Mouse (Mus musculus) forebrain, embryonic 15.5 days (tissue): Measurements from ENCODE around the gene Ms4a6b. TPM values are rescaled to one million over a fixed set of nuclear protein-coding genes. Genes with fewer than 3 reads are reported as not detected.
"Not testable (repeated sequence)": the region's sequence is repeated elsewhere in the genome, so short reads cannot be mapped to it uniquely, and the experiment has no call there.

Experiments
- ATAC-seq: fragments of 200-750 bp; cut with Nextera tagmentation; replicated peaks from 2 replicates; pipeline ENCODE4 v1.8.0; 2017; ENCODE audit warnings: mild to moderate bottlenecking, moderate TSS enrichment, moderate library complexity
- H3K27ac ChIP-seq: fragments of 300-500 bp; sonication (generic); replicated peaks from 2 replicates; pipeline ENCODE4 v1.5.1; 2015; ENCODE audit warnings: mild to moderate bottlenecking, inconsistent platforms
- H3K27me3 ChIP-seq: fragments of 300-500 bp; sonication (generic); 2 replicates; pipeline ENCODE4 v1.6.1; 2015; ENCODE audit warnings: inconsistent platforms
- H3K36me3 ChIP-seq: fragments of 300-500 bp; sonication (generic); 2 replicates; pipeline ENCODE4 v1.6.1; 2015; ENCODE audit warnings: mild to moderate bottlenecking, inconsistent platforms
- H3K4me1 ChIP-seq: fragments of 300-500 bp; sonication (generic); 2 replicates; pipeline ENCODE4 v1.6.1; 2015; ENCODE audit warnings: inconsistent platforms
- H3K4me2 ChIP-seq: fragments of 300-500 bp; sonication (generic); replicated peaks from 2 replicates; pipeline ENCODE4 v1.6.1; 2015; ENCODE audit warnings: mild to moderate bottlenecking, inconsistent platforms
- H3K4me3 ChIP-seq: fragments of 300-500 bp; sonication (generic); 2 replicates; pipeline ENCODE4 v1.5.1; 2015; ENCODE audit warnings: mild to moderate bottlenecking, inconsistent platforms
- H3K9ac ChIP-seq: fragments of 300-500 bp; sonication (generic); replicated peaks from 2 replicates; pipeline ENCODE4 v1.6.1; 2015; ENCODE audit warnings: mild to moderate bottlenecking, inconsistent platforms
- H3K9me3 ChIP-seq: fragments of 300-500 bp; sonication (generic); 2 replicates; pipeline ENCODE4 v1.6.1; 2016; ENCODE audit warnings: inconsistent platforms
- WGBS: fragments of 180-500 bp; shearing (Covaris S2); methylation state at CpG from one replicate; pipeline ENCODE4 v1.1.7; 2015; ENCODE audit warnings: mixed read lengths; 5-methylcytosine and 5-hydroxymethylcytosine counted together
- polyA plus RNA-seq: library from polyadenylated mRNA; unstranded; fragments of >200 nt; fragmentation: Nextera tagmentation; extraction: Ambion mirVana; gene quantifications from 2 replicates; pipeline ENCODE4 v1.2.1, GENCODE M21; 2015

The Ms4a6b gene
- polyA plus RNA-seq = 1.8 and 2.4 TPM in 2 replicates

DNA sequence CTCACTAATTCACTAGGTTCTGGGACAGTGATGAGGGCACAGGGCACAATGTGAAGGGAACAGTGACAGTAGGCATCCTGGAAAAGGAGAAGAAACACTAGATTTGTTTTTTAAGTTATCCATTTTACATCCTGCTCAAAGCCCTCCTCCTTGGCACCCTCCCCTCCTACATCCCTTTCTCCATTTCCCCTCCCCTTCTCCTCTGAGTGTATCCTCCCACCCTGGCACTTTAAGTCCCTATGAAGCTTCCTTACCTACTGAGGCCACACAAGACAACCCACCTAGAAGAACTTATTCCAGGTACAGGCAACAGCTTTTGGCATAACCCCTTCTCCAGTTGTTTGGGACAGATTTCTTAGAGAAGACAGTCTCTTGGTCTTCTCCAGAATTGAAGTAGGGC, at the start of gene Ms4a6b:
Ms4a6b (plus strand) TSS at position 267 of the 400 bp plus-strand sequence.
- Histone ChIP-seq H3K4me3 (no peak within 1 kb of the TSS), H3K27me3 (no peaks in the 10 kb centered on the region), H3K4me2 (no peak within 1 kb of the TSS), H3K4me1 (no peaks in the 10 kb centered on the region), H3K9ac (no peak within 1 kb of the TSS), H3K9me3 (no peaks in the 10 kb centered on the region), H3K36me3 (no peaks in the 10 kb centered on the region), H3K27ac (no peak within 1 kb of the TSS)
- no peak for ATAC-seq

GRCm38 (mm10) chr19:11468361-11468760, 48.0 kb upstream of the Ms4a6b start:
- not testable (repeated sequence) for ATAC-seq, H3K27ac ChIP-seq, H3K9ac ChIP-seq, H3K36me3 ChIP-seq, H3K4me1 ChIP-seq, H3K4me2 ChIP-seq, H3K27me3 ChIP-seq, H3K4me3 ChIP-seq, H3K9me3 ChIP-seq
- 71% methylated on average over 1 of the region's 1 CpGs for whole genome bisulfite sequencing

- not testable (repeated sequence) for H3K4me1 ChIP-seq, H3K36me3 ChIP-seq, H3K27me3 ChIP-seq, H3K4me2 ChIP-seq, H3K27ac ChIP-seq, H3K9ac ChIP-seq, H3K9me3 ChIP-seq, H3K4me3 ChIP-seq, ATAC-seq
- 86% methylated on average over 4 of the region's 4 CpGs for WGBS
Measured at GRCm38 (mm10) chr19:11469215-11469614, 47.1 kb upstream of the Ms4a6b start, which contains the start of gene Ms4a6c. TSS of gene Ms4a6c (plus strand) at chr19:11469366.

- no peaks in the 10 kb centered on the region for H3K36me3 ChIP-seq
- no peak overlapping the region for H3K4me2 ChIP-seq
- ATAC-seq = no peak
- no peak overlapping the region for H3K27ac ChIP-seq
- H3K4me3 ChIP-seq = no peak overlapping the region
- no peaks in the 10 kb centered on the region for H3K9me3 ChIP-seq
- H3K4me1 ChIP-seq = no peaks in the 10 kb centered on the region
- no peaks in the 10 kb centered on the region for H3K27me3 ChIP-seq
- no peak overlapping the region for H3K9ac ChIP-seq
- WGBS = 84% methylated on average over 2 of the region's 2 CpGs
Measured at GRCm38 (mm10) chr19:11479714-11480113, 36.6 kb upstream of the Ms4a6b start.

- Histone ChIP-seq H3K27ac (no peak overlapping the region), H3K4me2 (no peak overlapping the region), H3K4me1 (no peaks in the 10 kb centered on the region), H3K36me3 (no peaks in the 10 kb centered on the region), H3K9me3 (no peaks in the 10 kb centered on the region), H3K27me3 (no peaks in the 10 kb centered on the region), H3K9ac (no peak overlapping the region), H3K4me3 (no peak overlapping the region)
- no peak for ATAC-seq
- 94% methylated on average over 2 of the region's 2 CpGs for WGBS
Measured at GRCm38 (mm10) chr19:11482684-11483083, 33.6 kb upstream of the Ms4a6b start.

GRCm38 (mm10) chr19:11483941-11484340, 32.4 kb upstream of the Ms4a6b start:
- H3K4me2 ChIP-seq = no peak overlapping the region
- ATAC-seq = no peak
- H3K4me1 ChIP-seq = no peaks in the 10 kb centered on the region
- H3K27ac ChIP-seq = no peak overlapping the region
- no peaks in the 10 kb centered on the region for H3K27me3 ChIP-seq
- H3K9ac ChIP-seq = no peak overlapping the region
- WGBS = 70% methylated on average over 4 of the region's 4 CpGs
- no peaks in the 10 kb centered on the region for H3K36me3 ChIP-seq
- no peaks in the 10 kb centered on the region for H3K9me3 ChIP-seq
- H3K4me3 ChIP-seq = no peak overlapping the region

- WGBS = 86% methylated on average over 3 of the region's 3 CpGs
- Histone ChIP-seq H3K27me3 (no peaks in the 10 kb centered on the region), H3K9me3 (no peaks in the 10 kb centered on the region), H3K4me1 (no peaks in the 10 kb centered on the region), H3K27ac (no peak overlapping the region), H3K36me3 (no peaks in the 10 kb centered on the region), H3K4me3 (no peak overlapping the region), H3K9ac (no peak overlapping the region), H3K4me2 (no peak overlapping the region)
- ATAC-seq = no peak
Measured at GRCm38 (mm10) chr19:11484388-11484787, 31.9 kb upstream of the Ms4a6b start.

DNA sequence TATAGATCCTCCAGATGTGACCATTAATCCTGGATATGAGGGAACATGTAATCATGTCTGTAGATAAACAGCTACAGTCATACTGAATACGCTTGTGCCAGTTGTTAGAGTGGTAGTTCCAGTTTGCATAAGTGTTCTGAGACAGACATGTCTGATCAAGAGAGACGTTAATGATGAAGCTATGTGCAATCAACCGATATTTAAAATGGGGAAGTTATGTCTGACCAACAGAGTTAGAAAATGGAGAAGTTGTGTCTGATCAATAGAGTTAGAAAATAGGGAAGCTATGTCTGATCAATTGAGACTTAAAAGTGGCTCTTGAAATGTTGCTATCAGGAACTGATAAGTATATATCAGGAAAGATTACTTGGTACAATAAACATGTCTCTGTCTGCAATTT, 31.0 kb upstream of the Ms4a6b start:
- Histone ChIP-seq H3K36me3 (no peaks in the 10 kb centered on the region), H3K4me1 (no peaks in the 10 kb centered on the region), H3K9ac (no peak overlapping the region), H3K9me3 (no peaks in the 10 kb centered on the region), H3K4me2 (no peak overlapping the region), H3K4me3 (no peak overlapping the region), H3K27ac (no peak overlapping the region), H3K27me3 (no peaks in the 10 kb centered on the region)
- no peak for ATAC-seq
- 91% methylated on average over 3 of the region's 3 CpGs for WGBS

DNA sequence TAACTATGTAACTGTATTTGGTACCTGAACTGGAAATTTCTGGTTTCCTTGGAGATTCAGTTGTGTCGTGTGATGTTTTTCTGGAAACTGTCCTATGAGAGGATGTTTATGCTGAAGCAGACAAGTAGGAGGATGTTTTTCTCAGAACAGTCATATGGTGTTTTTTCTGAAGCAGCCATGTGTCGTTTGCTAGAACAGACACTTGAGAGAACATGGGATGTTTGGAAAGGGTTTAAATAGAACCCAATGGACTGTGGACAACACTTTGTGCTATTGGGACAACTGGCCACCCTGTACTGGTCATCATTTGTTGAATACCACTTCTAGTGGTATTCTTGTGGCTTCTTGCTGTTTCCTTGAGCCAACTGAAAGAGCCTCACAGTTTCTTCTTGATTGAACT, 30.6 kb upstream of the Ms4a6b start, which contains the start of gene Gm8369:
Gm8369 (plus strand) TSS at position 193 of the 400 bp plus-strand sequence.
- Histone ChIP-seq H3K4me3 (no peak within 1 kb of the TSS), H3K9me3 (no peaks in the 10 kb centered on the region), H3K27me3 (no peaks in the 10 kb centered on the region), H3K27ac (no peak within 1 kb of the TSS), H3K9ac (no peak within 1 kb of the TSS), H3K36me3 (no peaks in the 10 kb centered on the region), H3K4me2 (no peak within 1 kb of the TSS), H3K4me1 (no peaks in the 10 kb centered on the region)
- WGBS = 89% methylated on average over 2 of the region's 2 CpGs
- ATAC-seq = no peak

DNA sequence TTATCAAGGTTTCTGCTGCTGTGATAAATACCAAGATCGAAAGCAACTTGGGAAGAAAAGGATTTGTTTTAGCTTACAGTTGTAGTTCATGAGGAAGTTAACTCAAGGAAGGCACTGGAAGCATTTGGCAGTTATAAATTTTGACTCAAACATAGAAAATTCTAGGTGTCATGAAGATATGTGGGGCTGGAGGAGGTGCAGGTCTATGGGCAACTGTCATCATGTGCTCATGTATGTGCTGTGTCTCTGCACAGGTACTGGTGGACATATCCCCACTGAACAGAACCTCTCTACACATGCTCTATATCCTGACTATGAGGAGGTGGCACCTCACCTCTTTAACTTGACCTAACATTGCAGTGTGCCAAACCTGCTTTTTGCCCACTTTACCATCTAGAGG, 29.7 kb upstream of the Ms4a6b start:
- H3K9ac ChIP-seq = no peak overlapping the region
- H3K4me1 ChIP-seq = no peaks in the 10 kb centered on the region
- no peak overlapping the region for H3K4me2 ChIP-seq
- H3K4me3 ChIP-seq = no peak overlapping the region
- no peaks in the 10 kb centered on the region for H3K27me3 ChIP-seq
- H3K9me3 ChIP-seq = no peaks in the 10 kb centered on the region
- no peak for ATAC-seq
- no peak overlapping the region for H3K27ac ChIP-seq
- WGBS = 95% methylated on average over 1 of the region's 1 CpGs
- no peaks in the 10 kb centered on the region for H3K36me3 ChIP-seq

GRCm38 (mm10) chr19:11491406-11492189, 24.7 kb upstream of the Ms4a6b start:
- no peaks in the 10 kb centered on the region for H3K4me1 ChIP-seq
- H3K4me3 ChIP-seq = no peak overlapping the region
- no peaks in the 10 kb centered on the region for H3K36me3 ChIP-seq
- no peak overlapping the region for H3K4me2 ChIP-seq
- no peak for ATAC-seq
- 73% methylated on average over 4 of the region's 4 CpGs for WGBS
- H3K9me3 ChIP-seq = no peaks in the 10 kb centered on the region
- no peak overlapping the region for H3K9ac ChIP-seq
- H3K27ac ChIP-seq = no peak overlapping the region
- H3K27me3 ChIP-seq = no peaks in the 10 kb centered on the region

GRCm38 (mm10) chr19:11492671-11493070, 23.6 kb upstream of the Ms4a6b start:
- no peaks in the 10 kb centered on the region for H3K36me3 ChIP-seq
- 71% methylated on average over 1 of the region's 1 CpGs for WGBS
- no peak overlapping the region for H3K4me2 ChIP-seq
- no peaks in the 10 kb centered on the region for H3K27me3 ChIP-seq
- no peaks in the 10 kb centered on the region for H3K9me3 ChIP-seq
- no peak for ATAC-seq
- no peak overlapping the region for H3K9ac ChIP-seq
- no peak overlapping the region for H3K4me3 ChIP-seq
- H3K4me1 ChIP-seq = no peaks in the 10 kb centered on the region
- no peak overlapping the region for H3K27ac ChIP-seq

- Histone ChIP-seq H3K9ac (no peak overlapping the region), H3K4me1 (no peaks in the 10 kb centered on the region), H3K27me3 (no peaks in the 10 kb centered on the region), H3K9me3 (no peaks in the 10 kb centered on the region), H3K36me3 (no peaks in the 10 kb centered on the region), H3K4me2 (no peak overlapping the region), H3K4me3 (no peak overlapping the region), H3K27ac (no peak overlapping the region)
- 92% methylated on average over 3 of the region's 3 CpGs for WGBS
- no peak for ATAC-seq
Measured at GRCm38 (mm10) chr19:11494519-11494918, 21.8 kb upstream of the Ms4a6b start.
